Mouse (Mus musculus) c-Kit-positive CD71-positive TER-119-negative erythroid progenitor cells, embryonic 14.5 days (primary cell): Measurements from ENCODE around the gene Kif11.

Experiments used
- DNase-seq: peaks from one replicate; pipeline ENCODE4 v3.0.0-alpha.2; 2013; ENCODE audit warnings: low read depth

Gene Kif11

GRCm38 (mm10) chr19:37443631-37444140, 67.5 kb downstream of the Kif11 start:
- no peak for DNase-seq

- DNase-seq, result no peak
Measured at GRCm38 (mm10) chr19:37448212-37448611, 72.0 kb downstream of the Kif11 start.

DNA sequence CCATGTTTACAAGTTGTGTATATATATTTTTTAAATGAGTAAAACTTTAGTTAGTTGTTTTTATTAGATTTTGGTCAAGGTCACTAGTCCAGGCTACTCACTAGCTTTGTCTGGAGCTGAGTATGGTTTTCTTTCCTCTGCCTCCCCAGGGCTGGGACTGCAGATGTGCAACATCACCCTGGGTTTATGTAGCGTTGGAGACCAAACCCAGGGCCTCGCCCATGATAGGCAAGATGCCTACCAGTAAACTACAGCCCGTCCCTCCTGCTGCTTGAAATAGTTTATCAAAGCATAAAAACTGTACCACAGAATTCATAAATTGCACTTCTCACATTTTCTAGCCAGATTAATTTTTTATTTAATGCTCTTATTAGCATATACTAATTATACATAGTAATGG, 73.0 kb downstream of the Kif11 start:
- no peak for DNase-seq

DNA sequence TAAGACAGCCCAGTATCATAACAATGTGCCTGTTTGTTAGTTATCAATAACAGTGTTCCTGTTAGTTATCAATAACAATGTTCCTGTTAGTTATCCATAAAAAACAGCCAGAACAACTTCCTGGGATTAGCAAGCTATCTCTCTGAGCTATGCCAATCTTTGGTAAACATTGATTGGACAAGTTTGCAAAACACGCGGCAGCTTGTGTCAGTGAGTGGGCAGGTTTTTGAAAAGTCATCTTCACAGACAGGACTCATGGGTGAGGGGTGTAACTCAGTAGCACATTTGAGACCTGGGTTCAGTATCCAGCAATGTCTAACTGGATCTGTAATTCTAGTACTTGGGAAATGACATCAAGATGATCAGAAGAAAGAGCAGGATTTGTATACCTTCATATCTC, 79.3 kb downstream of the Kif11 start:
- DNase-seq, result no peak

- DNase-seq, result no peak
Measured at GRCm38 (mm10) chr19:37455961-37456360, 79.8 kb downstream of the Kif11 start.

- no peak for DNase-seq
Measured at GRCm38 (mm10) chr19:37458013-37458412, 81.8 kb downstream of the Kif11 start.

- DNase-seq, result no peak
Measured at GRCm38 (mm10) chr19:37466403-37466802, 90.2 kb downstream of the Kif11 start.

DNA sequence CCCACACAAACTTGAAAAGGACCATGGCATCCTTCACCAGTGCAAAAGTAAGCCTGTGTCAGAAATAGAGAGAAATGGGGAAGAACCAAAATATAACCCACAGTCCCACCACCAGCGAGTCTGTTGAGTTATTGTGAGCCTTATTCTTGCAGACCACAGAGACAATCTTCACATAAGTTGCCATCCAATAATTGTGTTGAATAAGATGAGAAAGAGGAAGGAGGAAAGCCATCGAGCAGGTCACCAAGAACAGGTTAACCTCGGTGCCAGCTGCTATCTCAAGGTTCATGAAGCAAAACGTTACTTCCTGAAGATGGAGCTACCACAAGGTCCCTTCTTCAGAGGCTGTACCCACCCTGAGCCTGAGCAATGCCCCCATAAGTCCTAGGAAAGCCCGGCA, 90.8 kb downstream of the Kif11 start:
- no peak for DNase-seq

- no peak for DNase-seq
Measured at GRCm38 (mm10) chr19:37468841-37469566, 92.8 kb downstream of the Kif11 start.
